Mouse (Mus musculus) spleen, postnatal 10 days (tissue): ENCODE results near the gene Mageb2.
"Not testable (repeated sequence)": the region's sequence is repeated elsewhere in the genome, so short reads cannot be mapped to it uniquely, and the experiment has no call there.

Source experiments
- DNase-seq, 2 experiments: peaks; one replicate each; pipeline ENCODE4 v3.0.0; 2021 to 2022; ENCODE audit warnings: low spot score in 2 of 2

Gene Mageb2

GRCm38 (mm10) chrX:91331390-91331789 lies at the start of gene Mageb2:
TSS of gene Mageb2 (plus strand) at chrX:91331690.
- DNase-seq, result not testable (repeated sequence)

DNA sequence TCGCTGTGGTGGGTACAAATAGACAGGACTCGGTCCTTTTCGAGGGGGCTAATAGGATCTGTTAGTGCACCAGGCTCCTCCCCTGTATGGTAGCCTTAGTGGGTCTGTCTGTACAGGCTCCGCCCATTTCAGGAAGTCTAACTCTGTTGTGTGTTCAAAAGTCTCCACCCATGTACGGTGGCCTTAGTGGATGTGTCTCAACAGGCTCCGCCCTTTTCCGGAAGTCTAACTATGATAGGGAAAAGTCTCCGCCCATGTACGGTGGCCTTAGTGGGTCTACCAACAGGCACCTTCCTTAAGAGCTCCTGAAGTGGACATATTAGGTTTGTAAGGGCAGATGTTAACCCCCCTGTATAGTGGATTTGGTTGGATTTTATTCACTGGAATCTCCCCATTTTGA lies 18.2 kb upstream of the Mageb2 start:
- DNase-seq, result not testable (repeated sequence)
